Mouse (Mus musculus) bone marrow macrophage, adult 2 months (primary cell): ENCODE measurements around the gene Stk39.

ENCODE experiments used
- CTCF ChIP-seq: IDR thresholded peaks from 2 replicates; pipeline ENCODE4 v1.5.1; 2012; ENCODE audit warnings: low read depth, mild to moderate bottlenecking, low read length, moderate library complexity
- POLR2A ChIP-seq: IDR thresholded peaks from 2 replicates; pipeline ENCODE4 v1.6.1; 2012; ENCODE audit warnings: mild to moderate bottlenecking, low read depth, low read length, borderline replicate concordance

- TF ChIP-seq CTCF (no peak), POLR2A (no peak)
Observed at GRCm38 (mm10) chr2:68381881-68382280, 90.2 kb downstream of the Stk39 start.
